Mouse (Mus musculus) 416B (cell line): ENCODE results near the gene Naga.
"Not testable (repeated sequence)": the region's sequence is repeated elsewhere in the genome, so short reads cannot be mapped to it uniquely, and the experiment has no call there.

ENCODE experiments used
- DNase-seq: peaks from one replicate; pipeline ENCODE4 v3.0.0; 2011; ENCODE audit warnings: low read depth

Gene Naga

DNA sequence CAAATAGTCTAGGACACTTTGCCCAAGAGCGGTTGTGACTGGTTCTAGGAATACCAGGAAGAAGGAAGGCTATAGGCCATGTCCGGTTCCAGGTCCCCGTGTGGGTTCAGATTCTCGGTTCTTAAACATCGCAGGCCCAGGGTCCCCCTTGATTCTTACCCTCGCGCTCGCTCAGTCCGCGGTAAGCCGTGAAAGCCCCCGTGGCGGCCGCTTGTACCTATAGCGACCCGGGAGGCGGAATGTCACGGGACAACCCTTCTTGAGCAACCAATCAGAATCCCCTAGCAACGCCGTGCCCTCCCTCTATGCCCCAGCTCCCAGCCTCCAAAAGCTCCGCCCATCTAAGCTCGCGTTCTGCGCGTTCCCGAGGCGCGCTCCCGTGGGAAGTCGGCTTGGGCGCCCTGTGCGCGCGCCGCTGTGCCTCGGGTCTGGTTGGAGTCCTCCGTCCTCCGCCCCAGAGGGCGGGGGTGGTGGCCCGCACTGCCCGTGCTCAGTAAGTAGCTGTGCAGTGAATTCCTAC lies at the start of gene Naga, which contains the start of the genes Pheta2 and Smdt1:
TSS of gene Naga (minus strand) at position 333 of the 520 bp plus-strand sequence.
TSS of gene Pheta2 (plus strand) at position 350 of the 520 bp plus-strand sequence.
TSS of gene Smdt1 (plus strand) at position 367 of the 520 bp plus-strand sequence.
- peak; percentile 96 for DNase-seq

DNA sequence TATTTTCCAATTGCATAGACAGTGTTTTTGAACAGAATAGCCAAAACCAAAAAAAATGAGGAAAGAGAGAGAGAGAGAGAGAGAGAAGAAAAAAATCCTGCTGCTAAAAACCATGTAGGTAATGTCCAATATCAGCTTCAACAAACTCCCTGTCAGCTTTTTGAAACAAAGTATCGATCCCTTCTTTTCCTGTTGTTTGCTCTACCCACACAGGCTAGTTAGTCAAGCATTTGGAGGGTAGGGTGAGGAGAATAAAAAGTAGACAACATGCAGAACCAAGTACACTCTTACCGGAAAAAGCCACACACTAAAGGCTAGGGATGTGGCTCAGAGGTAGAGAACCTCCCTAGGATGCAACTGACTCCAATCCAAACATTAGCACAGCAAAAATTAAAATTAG lies 47.0 kb upstream of the Naga start:
- DNase-seq = no peak

DNA sequence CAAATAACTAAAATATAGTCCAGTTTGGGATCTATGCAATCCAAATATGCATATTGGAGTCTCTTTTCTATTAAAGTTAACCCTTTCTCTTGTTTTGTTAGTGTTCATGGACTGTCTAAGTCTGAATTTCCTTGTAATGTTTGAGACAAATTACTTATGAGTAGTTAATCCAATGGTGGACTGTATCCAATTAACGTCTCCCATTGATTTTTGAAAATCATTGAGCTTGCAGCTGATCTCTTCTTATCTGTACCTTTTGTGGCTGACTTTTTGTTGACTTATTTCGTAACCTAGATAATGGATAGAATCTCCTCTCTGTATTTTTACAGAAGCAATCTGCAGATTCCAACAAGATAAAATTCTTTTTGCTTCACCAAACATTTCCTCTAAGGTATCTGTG lies 43.7 kb upstream of the Naga start:
- DNase-seq = no peak

DNA sequence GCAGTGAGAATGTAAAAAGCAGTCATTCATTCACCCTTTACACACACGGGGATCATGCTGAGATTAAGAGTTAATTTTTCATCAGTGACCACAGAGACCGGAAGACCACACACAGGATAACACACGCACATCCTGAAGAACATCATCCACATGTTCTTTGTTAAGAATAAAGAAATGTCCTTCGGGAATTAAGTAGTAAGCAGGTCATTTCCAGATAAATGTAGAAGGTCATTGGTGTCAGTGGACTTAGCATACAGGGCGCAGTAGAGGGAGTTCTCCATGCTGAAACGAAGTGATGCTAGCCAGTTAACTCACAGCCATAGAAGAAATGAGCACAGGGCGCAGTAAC lies 42.0 kb upstream of the Naga start:
- no peak for DNase-seq

DNA sequence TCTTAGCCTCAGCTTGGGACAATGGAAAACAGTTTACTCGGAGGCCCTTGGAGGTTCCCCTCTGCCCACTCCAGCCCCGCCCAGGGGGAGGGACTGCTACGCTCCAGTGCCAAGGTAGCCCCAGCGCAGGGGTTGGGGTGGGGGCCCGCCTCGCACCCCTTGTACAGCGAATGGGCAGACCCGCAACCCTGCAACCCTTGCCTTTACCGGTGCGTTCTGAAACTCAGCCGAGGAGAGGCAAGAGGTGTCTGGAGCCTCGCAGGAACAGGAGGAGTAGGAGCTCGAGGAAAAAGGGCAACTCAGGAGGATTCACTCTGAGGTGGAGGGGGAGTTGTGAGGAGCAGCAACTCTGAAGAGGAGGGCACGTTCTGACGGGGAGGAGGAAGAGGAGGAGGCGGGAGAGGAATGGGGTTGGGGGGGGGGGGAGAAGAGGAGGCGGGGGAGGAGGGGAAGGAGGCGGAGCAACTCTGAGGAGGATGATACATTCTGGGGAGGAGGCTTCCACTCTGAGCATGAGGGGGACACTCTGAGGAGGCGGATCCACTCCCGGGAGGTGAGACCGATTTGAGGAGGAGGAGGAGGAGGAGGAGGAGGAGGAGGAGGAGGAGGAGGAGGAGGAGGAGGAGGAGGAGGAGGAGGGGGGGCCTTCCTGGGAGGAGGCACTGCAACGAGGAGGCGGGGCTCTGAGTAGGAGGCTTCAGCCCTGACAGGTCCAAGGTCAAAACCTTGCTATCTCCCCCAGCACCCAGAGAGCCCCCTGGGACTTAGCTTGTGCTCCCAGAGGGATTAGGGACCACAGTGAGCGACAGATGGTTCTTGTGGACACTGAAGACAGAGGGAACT lies 41.4 kb upstream of the Naga start, which contains the start of gene Cyp2d22:
TSS of gene Cyp2d22 (minus strand) at position 390 of the 843 bp plus-strand sequence.
- DNase-seq = no peak

DNA sequence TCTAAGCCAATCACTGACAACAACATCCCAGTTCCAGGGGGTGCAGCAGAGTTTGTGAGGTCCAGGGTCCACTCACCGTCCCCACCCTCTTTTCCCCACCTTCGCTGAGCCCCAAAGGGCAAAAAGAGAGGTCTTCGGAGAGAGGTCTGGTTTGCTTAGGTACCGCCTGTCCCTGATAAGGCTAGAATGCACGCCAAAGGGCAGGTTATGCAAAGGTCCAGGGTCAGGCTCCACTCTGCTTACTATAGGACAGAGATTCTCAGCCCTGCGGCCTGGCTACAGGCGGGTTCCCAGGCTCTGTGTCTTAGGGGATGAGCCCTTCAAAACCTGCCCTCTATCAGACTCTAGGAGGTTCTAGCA lies 40.8 kb upstream of the Naga start:
- DNase-seq = no peak

DNA sequence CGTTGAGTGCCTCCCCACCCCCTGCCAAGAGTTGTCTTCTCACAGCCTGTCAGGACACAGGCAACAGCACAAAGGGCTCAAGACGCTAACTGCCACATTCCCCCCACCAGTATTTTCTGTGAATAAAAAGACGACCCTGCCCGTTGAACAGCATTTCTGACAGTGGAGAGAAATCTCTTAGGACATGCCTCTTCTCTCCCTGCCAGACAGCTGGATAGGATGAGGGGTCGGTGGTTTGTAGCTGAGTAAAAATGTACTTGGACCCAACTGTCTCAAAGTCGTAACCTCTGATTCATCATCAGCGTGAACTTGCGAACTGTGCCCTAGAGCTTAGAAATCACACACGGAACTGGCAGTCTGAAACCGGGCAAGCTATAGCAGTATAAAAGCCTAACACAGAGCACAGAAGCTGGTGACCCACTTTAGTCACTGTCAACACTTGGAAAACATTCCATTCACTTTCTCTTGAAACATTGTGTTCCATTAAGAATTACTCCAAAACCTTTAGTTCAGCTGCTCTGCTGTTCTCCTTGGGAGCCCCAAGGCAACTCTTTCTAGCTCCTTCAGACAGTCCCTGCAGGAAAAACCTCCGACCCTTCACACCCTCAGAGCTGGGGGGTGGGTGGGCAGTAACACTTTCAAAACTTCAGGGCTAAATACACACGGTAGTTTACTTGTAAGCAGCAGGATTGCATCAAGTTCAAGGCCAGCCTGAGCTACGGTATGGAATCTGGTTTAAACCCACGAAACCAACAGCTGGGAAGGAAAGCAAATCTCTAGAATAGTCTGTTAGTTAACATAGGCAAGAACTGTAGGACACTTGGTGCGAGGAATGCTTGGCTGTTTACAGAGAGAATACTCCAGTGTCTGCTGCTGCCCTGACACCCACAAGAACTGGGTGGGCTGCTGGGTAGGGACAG lies 39.8 kb upstream of the Naga start:
- no peak for DNase-seq

DNA sequence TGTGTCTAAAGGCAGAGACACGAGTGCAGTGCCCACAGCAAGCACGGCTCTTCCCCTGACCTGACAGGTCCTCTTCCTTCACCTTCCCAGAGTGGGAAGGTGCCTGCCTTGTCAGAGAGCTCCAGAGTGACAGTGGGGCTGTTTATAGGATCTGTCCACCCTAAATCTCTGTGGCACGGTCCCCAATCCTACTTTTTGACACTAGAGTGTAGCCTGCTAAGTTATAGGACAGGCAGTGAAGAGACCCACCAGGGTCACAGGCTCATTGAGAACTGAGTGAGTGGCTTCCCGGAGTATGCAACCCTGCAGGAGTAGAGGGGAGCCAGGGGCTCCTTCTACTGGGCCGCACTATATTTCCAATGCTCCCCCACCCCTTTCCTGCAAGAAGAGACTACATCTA lies 39.0 kb upstream of the Naga start:
- DNase-seq = no peak

DNA sequence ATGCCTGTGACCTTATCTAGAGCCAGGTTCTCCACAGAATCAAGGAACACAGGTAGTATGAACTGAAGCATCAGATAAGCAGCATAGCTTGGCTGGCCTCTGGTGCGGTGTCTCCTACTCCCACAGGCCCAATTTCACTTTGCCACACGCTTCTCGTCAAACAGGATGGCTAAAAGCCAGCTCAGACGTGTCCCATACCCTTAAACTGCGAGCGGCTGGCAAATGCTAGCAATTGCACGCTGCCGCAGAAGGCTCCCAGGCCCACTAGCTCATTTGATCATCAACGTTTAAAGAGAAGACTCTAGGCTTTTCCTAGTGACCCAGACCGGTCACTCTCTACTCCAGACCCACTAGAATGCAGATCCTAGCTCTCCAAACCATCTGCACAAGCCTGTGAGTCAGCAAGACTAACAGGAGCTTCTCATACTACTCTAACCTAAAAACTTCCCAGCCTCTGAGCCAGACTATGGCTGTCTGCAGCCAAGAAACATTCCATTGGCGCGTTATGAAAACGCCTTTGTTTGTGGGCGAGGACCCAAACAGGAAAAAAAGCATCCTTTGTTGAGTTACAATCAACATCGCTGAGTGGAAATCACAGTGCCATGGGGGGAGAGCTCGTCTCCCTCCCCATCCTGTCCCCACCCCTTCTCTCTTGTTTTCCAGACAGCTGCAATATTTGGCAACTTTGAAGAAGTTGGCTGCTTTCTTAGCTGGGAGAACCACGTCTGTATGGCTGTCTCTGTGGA lies 37.8 kb upstream of the Naga start:
- DNase-seq = no peak

DNA sequence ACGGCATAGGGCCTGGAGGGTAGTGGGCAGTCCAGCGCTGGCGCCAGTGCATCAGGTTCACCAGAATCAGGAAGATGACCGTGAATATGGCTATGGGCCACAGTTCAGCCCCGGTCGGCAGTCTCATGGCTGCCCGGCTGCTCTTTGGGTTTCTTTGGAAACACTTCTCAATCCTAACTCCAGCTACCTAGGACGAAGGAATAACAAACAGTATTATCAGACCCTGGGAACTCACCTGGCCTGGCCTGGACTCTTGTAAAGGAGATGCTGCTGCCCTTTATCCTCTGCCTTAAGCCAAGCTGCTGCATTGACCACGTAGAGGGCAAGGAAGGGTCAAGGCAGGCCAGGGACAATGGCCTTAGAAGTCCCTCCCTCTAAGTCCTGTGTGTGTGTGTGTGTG lies 37.1 kb upstream of the Naga start:
- no peak for DNase-seq

DNA sequence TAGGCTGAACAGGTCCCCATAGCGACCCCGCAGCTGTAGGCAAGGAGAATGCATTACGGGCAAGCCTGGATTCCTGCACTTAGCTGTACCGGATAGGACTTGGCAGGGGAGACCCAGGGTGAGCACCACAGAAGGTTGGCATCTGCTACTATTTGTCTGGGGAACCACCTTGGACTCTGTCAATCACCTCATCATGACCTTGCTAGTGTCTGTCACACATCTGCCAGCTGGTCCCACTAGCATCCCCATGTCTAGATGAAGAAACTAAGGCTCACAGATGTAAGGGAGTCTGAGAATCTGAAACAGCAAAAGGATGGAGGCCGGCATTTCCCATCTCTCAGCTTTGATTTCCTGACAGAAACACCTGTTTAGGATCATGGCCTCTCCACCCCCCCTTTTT lies 35.7 kb upstream of the Naga start:
- no peak for DNase-seq

DNA sequence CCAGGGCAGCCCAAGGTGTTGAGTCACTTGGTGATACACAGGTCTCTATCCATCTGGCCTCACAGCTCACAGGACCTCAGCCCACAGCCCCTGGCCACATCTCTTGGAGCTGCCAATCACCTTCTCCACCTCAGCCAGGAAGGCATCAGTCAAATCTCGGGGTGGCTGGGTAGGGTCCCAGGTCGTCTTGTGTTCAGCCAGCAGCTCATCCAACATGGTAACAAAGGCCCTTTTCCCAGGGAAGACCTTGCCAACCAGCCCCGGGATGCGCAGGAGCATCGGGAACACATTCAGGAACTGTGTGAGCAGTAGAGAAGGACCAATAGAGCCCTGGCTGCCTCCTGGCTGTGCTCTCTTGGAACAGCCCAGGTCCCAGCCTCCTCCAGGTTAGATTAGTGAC lies 34.3 kb upstream of the Naga start:
- DNase-seq = no peak

DNA sequence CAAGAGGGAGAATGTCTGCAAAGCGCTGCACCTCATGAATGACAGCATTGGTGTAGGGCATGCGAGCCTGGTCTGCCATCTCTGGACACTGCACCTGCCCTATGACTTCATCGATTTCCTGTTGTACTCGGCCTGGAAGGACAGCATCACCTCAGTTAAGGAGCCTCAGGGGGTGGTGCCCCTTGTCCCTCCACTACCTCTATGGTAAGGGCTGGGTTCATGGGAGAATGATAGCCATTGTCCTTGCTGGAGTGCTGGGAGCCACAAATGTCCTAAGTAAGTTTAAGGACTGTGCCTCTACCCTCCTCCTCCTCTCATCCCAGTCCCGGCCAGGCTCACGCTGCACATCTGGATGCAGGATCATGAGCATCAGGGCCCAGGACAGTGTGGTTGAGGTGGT lies 33.7 kb upstream of the Naga start:
- no peak for DNase-seq

DNA sequence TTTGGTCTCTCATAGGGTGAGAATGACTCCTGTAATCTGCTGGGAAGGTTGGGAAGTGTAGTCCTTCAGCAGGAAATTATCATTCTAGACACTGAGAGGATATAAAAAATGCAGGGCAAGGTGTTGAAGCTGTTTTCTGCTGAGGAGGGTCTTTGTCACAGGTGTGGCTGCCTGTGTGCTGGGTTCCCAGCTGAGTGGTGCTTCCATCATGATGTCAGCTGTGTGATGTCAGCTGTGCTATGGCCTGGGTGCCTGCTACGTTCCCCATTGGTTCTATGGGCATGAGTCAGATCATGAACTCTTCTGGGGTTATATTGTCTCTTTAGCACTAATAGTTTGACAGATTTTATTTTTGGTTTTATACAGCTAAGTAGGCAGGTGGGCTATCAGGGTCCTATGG lies 30.1 kb upstream of the Naga start:
- no peak for DNase-seq

DNA sequence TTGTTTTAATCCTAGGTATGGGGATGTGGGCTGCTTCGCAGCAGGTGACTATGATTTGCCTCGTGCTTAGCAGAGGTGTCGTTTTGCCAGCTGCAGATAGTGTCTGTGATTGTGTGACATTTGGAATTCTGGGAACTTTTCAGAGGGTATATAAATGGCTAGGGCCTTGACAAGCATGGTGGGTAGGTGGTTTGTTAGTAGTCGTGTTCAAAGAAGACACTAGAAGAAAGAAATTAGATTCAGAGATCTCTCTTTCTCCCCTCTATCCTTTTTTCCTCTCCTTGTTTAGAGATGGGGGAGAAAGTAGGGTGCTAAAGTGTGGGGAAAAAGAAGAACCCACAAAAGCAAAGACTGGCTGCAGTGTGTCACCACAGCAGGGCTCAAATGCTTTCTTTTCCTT lies 29.4 kb upstream of the Naga start:
- no peak for DNase-seq

DNA sequence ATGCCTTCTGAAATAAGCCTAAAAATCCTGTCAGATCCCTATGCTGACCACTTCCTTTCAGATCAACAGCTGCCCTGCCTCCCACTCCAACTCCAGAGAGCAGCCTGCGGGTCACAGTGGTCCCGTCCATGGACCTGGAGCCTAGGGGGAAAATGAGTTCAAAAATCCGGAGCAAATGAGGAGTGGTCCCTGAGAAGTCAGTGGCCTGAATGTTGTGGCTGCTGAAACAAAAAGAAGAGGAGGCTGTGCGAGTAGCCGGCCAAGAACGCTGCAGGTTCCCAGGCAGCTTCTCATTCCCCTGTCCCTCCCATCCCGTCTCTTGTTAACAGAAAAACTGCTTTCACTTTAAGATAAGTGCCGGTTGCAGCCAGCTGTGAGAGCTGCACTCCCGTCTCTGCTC lies 25.8 kb upstream of the Naga start:
- not testable (repeated sequence) for DNase-seq

DNA sequence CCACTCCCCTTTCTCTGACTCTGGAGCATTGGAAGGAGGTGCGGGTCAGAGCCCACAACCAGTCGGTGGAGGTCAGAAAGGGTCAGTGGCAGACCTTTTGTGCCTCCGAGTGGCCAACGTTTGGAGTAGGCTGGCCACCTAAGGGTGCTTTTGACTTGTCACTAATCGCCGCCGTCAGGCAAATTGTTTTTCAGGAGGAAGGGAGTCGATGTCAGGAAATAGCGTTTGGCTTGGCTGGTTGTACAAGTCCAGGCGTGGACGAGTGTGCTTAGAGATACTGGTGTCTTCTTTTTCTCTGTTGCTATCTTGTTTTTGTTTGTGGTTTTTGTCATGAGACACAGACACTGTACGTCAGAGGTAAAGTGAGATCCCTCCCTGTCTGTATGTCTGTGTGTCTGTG lies 25.1 kb upstream of the Naga start:
- DNase-seq = not testable (repeated sequence)

DNA sequence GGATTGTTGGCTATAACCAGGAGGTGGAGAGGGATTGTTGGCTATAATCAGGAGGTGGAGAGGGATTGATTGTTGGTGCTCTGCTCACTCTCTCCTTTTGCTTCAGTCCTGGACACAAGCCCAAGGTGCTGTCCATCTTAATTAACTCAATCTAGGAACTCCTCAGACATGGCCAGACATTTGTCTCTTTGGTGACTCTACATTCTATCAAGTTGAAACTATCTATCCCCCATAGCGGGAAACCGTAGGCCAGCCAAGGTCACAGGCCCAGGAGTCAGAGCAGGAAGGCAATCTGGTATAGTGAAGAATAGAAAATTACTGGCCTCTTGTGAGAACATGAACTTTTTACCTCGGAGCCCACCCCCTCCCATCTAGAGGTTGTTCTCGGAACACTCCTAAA lies 23.5 kb upstream of the Naga start:
- no peak for DNase-seq

DNA sequence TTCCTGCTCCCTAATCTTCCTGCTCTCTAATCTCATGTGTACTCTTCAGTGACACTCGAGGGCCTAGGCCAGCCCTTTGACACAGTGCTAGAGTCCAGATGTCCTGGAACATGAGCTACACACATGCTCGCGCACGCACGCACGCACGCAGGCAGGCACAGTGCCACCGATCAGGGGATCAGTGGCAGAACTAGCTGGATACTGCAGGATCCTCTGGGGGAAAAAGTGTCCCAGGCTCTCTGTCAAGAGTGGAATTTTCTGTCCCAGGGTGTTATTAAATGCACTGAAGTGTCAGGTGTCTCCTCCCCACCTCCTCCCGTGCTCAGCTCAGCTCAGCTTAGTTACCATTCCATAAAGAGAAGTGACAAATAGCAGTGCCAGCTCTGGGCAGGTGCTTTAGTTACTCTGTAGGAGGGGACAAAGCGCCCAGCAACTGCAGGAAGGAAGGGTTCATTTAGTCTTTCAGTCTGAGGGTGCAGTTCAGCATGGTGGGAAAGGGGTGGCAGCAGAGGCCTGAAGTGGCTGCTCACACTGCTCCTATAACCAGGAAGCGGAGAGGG lies 22.8 kb upstream of the Naga start:
- DNase-seq = peak; percentile 64

DNA sequence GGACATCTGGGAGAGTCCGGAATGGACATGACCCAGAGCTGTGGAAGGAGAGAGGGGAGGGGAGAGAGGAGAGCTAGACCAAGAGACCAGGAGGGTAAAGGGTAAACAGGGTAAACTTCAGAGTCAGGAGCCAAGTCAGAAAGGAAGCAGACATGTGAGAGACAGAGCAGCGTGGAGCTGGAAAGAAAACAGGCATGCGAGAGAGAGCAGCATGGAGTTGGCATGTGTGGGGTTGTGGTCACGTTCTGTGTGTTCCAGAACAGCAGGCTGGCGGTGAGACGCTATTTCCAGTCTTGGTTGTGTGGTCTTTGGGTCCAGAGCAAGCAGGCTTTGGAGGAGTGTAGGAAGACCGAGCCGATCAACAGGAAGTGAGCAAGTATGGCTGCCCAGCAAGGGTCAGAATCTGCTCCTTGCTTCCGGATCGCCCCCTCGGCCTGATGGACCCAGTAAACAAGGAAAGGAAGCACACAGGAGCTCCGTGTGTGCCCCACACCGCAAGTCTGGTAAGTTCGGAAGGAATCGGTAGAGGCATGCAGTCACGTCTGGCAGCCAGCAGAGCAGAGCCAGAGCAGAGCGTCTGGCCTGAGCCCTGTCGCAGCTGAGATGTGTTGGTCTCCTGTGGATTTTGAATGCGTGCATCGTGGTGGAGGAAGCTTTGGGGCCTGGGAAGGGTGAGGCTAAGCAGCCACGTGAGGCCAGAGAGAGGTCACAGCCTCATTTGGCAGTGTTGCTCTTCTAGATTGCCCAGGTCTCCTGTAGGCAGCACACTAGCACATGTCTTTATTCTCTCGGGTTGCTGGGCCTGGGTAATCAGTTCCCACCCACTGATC lies 19.9 kb upstream of the Naga start:
- no peak for DNase-seq
